Mouse (Mus musculus) myocyte (in vitro differentiated cells): ENCODE measurements around the gene Spdl1.

ENCODE experiments used
- CEBPB ChIP-seq: IDR thresholded peaks from 2 replicates; pipeline ENCODE4 v1.6.1; 2011; ENCODE audit warnings: mild to moderate bottlenecking, moderate library complexity; ENCODE audit not compliant: poor library complexity, insufficient read depth, severe bottlenecking
- E2F4 ChIP-seq: IDR thresholded peaks from one replicate; pipeline ENCODE4 v1.6.1; 2011; ENCODE audit warnings: mild to moderate bottlenecking, control low read depth, moderate library complexity; ENCODE audit not compliant: insufficient read depth
- MYOG ChIP-seq, 3 experiments: IDR thresholded peaks; one replicate each; pipeline ENCODE4 v1.6.1; 2011; ENCODE audit warnings: control low read depth in 2 of 3, low read depth in 2 of 3, mild to moderate bottlenecking in 2 of 3; ENCODE audit not compliant: insufficient read length in 2 of 3, control insufficient read depth in 1 of 3, insufficient read depth in 1 of 3
- POLR2A ChIP-seq: IDR thresholded peaks from one replicate; pipeline ENCODE4 v1.6.1; 2011; ENCODE audit warnings: low read depth, mild to moderate bottlenecking, control low read depth, moderate library complexity; ENCODE audit not compliant: insufficient read length
- POLR2AphosphoS2 ChIP-seq: IDR thresholded peaks from one replicate; pipeline ENCODE4 v1.6.1; 2011; ENCODE audit warnings: low read depth, control low read depth; ENCODE audit not compliant: insufficient read length

- TF ChIP-seq CEBPB, result no peak
- TF ChIP-seq POLR2A, result no peak
- no peak for TF ChIP-seq E2F4
- no peak for TF ChIP-seq POLR2AphosphoS2
- no peak for TF ChIP-seq MYOG (IDR thresholded peaks at IDR 0.05; ENCODE audit: control insufficient read depth in 1 of 3, insufficient read depth in 1 of 3, insufficient read length in 2 of 3, low read depth in 2 of 3)
Measured at GRCm38 (mm10) chr11:34871456-34871855, 38.0 kb upstream of the Spdl1 start.
